Mouse (Mus musculus) right cerebral cortex, postnatal 10 days (tissue): ENCODE results near the gene P2ry6.
A peak's percentile ranks its signal among the peaks of the same experiment; 100 is the strongest.

Source experiments
- DNase-seq, 2 experiments: peaks; one replicate each; pipeline ENCODE4 v3.0.0; 2021; ENCODE audit warnings: low spot score in 2 of 2

Gene P2ry6

DNA sequence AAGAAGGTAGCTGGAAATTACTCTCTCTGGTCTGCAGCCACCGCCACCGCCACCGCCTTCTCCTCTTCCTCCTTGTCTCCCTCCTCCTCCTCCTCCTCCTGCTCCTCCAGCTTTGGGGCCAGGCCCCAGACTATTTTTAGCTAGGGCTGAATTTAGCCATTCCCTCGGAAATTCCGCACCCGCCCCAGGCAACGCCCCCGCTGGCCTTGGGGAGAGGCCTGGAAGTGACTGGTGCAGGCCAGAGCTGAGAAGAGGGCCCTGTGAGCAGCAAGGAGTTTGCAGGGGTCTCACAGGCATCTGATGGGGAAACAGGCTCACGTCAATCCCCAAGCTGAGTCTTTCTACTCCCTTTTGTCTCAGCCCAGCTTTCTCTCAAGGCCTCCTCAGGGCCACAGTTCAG, 56.3 kb downstream of the P2ry6 start:
- no peak for DNase-seq

DNA sequence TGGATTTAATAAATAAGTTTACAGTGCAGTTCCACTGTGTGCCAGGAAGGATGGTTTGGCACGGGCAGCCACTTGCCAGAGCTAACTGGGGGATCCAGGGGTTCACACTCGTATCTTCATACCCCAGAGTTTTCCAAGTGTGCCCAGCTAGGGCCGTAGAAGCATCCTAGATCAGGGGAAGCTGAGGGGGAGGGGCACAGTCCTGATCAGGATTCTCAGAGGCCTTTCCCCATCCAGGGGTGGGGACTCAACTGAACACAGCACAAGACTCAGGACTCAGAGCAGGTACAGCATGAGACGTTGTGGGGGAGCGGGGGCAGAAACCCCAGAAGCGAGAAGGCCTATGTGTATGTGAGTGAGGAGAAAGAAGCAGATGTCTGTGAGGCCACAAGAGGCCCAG, 56.7 kb downstream of the P2ry6 start:
- DNase-seq, result no peak

DNA sequence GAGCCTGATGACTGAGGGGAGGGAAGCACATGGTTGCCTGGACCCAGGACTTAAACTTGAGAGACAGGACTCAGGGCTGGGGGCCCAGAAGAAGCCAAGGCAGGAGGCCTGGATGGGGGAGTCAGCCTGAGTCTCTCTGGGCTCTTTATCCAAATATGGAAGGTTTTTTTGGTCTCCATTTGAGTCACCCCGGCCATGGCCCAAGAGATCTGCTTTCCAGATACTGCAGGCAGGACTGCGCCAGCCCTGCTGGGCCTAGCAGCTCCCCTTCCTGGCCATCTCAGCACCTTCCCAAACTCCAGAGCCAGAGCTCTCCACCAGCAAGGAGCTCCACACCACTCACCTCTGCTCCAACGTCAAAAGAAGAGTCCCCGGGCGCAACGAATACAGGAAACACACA, 57.9 kb downstream of the P2ry6 start:
- no peak for DNase-seq

DNA sequence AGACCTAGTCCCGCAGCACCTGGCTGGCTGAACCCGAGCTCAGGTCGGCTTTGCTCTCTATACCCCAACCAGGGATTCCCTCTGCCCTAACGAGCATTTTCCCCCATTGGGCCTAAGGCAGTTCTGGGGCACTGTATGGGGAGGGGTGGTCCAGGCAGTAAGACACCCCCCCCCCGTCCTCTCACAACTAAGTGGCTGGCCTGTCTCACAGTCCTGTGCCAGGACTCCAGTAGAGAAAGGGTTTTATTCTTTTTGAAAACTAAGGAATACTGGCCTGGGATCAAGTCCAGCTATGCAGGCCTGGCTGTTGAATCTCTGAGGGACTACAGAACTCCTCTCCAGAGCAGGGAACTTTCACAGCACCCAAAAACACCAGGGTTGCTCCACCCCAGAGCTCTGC, 59.2 kb downstream of the P2ry6 start:
- peak in 1 of 2 experiments; percentile 28 for DNase-seq

DNA sequence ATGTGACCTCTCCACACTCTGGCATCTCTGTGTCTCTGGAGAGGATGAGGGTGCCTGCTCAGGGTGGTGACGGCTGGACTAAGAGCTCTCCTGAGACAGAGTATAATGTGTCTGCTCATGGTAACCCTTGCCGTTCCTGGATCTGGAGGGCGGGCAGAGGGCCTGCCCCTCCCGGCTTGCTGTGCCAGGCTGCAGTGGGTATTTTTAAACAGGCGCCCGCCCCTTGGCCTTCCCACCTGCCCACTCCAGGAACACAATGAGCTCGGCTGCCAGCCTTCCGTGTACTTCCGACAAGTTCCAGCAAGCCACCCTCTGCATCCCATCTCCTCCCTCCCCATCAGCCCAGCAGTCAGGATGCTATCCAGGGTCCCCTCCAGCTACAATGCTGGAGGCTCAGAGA, 62.7 kb downstream of the P2ry6 start:
- DNase-seq, result no peak

GRCm38 (mm10) chr7:100911246-100911770, 63.1 kb downstream of the P2ry6 start:
- DNase-seq, result no peak

DNA sequence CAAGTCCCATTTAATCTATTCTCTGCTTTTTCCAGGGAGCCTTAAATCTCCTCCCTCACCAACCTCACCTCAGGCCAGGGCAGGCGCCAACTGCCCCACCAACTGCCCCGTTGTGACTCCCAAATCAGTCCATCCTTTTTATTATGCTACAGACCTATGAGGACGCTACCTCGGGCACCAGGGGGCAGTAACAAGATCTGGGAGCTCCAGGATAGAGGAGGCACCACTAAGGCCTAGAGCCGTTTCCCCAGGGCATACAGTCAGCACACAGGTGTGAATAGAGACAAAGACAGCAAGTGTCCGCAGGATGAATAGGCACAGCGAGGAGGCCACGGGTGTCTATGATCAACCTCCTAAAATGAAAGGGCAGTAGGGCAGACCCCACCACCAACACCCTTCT, 65.9 kb downstream of the P2ry6 start:
- no peak for DNase-seq

DNA sequence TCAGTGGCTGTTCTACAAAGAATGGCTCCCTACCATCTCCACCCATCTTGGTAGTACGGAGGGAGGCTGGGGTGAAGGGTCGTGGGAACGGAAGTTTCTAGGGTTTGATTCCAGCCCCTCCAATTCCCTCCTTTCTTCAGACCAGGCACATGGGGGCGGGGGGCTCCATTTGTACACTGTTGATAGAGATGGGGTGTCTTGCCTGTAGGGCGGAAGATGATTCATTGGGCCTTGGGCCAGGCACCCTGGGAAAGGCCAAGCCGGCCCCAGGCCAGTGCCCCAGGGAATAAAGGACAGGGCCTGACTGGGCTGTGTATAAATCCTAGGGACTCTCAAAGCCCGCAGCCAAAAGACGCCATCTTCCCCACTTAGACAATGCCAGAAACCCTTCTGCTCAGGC, 66.4 kb downstream of the P2ry6 start:
- no peak for DNase-seq

DNA sequence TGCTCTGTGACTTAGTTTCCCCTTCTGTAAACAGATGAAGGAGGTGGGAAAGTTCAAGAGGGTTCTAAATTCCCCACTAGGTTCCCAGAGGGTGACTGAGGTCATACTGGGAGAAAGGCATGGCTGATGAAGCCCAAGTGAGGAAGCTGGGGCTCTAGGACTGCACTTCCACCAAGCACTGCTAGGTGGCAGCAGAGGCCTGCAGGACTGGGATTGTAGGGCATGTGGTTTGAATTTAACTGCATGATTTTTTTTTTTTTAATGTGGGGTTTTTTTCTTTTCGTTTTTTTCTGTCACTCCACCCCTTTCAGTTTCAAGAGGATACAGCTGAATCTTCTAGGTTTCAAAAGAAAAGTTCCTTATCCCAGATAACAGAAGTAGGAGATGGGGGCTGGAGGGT, 67.2 kb downstream of the P2ry6 start:
- DNase-seq, result peak; percentile 81 to 89

- no peak for DNase-seq
These were observed 68.2 kb downstream of the P2ry6 start for GRCm38 (mm10) chr7:100906029-100906789.

DNA sequence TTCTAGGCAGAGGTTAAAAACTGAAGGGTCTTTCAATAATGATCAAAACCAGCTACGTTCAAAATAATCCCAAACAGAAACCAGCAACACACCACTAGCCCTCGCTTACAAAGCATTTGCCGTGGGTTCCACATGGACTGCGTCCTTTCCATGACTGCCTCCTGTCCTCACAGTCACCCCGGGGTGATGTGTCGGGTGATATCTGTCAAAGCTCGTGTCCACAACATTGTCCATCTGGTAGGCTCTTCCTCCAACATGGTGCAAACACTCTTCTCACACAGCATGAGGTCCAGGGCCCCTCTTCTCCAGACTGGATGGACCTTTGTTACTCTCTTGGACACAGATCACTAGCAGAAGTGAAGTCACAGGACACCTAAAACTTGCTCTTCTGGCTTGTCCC, 69.4 kb downstream of the P2ry6 start:
- DNase-seq, result no peak

GRCm38 (mm10) chr7:100904612-100905011, 69.8 kb downstream of the P2ry6 start:
- DNase-seq, result no peak

DNA sequence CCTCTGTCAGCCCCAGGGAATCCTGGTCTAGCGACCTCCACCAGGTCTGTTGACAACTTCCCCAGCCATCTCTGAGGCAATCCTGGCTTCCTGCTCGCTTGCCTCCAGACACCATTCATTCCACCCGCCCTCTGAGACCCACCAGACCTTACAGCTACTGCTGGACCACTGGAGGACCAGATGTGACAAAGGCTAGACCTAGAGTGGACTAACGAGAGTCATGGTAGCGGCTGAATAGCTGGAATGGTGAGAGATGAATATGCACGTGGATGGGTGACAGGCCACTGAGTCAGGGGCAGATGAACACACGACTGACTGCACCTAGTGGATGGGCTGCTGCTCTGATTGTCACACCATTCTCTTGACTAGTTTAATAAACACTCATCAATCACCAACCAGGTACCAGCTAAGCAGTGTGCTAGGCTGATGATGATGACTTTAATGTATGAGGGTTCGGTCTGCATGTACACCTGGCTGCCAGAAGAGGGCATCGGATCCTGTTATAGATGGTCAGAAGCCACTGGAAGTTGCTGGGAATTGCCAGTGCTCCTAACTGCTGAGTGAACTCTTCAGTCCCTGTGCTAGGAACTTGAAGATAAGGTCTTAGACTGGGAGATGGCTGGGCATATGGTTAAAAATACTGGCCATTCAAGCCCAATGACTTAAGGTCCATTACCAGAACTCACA, 71.9 kb downstream of the P2ry6 start:
- no peak for DNase-seq

DNA sequence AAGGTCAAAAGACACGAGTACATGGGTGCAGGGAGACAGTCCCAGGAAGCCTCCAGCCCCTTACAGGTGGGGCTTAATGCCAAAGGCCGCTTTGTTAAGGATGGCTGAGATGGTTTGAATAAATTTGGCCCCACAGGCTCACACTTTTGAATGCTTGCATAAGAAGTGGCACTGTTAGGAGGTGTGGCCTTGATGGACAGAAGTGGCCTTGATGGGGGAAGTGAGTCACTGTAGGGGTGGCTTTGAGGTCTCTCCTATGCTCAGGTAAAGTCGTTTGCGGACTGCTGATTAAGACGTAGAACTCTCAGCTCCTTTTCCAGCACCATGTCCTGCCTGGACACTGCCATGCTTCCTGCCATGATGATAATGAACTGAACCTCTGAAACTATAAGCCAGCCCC, 76.6 kb downstream of the P2ry6 start:
- DNase-seq, result no peak

GRCm38 (mm10) chr7:100894833-100895226, 79.6 kb downstream of the P2ry6 start:
- no peak for DNase-seq

DNA sequence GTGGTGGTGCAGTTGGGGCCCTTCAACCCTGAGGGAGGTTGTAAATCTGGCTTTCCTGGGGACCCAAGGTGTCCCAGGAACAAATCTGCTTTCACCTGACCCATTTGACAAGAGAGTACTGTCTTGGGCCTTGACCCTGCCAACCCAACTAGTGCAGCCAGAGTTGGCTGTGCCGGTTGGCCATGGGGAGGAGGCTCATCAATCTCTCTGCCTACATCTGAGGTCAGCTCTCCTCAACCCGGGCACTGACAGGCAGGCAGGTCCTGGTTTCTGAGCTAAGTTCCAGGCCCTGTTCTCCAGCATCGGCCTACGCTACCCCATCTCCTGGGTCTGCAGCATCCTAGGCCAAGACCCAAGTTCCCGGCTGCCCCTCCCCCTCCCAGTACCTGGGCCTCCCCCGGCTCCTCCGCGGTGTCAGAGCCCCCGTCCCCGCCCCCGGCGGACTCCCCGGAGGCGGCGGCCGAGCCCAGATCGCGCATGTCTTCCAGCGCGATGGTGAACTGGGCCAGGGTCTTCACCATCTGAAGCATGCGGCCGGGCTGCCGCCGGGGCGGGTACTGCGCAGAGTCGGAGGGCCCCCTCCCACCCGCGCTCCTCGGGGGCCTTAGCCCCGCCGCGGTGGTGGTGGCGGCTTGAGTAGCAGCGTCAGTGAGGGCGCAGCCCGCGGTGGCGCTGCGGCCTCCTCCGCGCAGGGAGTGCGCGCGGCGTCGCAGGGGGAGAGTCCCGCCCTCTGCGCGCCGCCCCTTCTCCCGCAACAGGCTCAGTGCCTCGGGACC, 80.2 kb downstream of the P2ry6 start:
- peak; percentile 79 to 80 for DNase-seq

GRCm38 (mm10) chr7:100893249-100894056, 81.0 kb downstream of the P2ry6 start:
- peak; percentile 74 to 78 for DNase-seq
